Mouse (Mus musculus) forebrain, embryonic 10.5 days (tissue): ENCODE measurements around the gene Rbm26. TPM values are rescaled to one million over a fixed set of nuclear protein-coding genes. Genes with fewer than 3 reads are reported as not detected.

Experiments
- DNase-seq: peaks from one replicate; pipeline ENCODE4 v3.0.0-alpha.2; 2017; ENCODE audit warnings: low spot score; ENCODE audit errors: extremely low spot score
- H3K27ac ChIP-seq: fragments of 300-500 bp; sonication (generic); 2 replicates; pipeline ENCODE4 v1.5.1; 2016; ENCODE audit warnings: mild to moderate bottlenecking
- H3K27me3 ChIP-seq: fragments of 300-500 bp; sonication (generic); 2 replicates; pipeline ENCODE4 v1.6.1; 2016; ENCODE audit warnings: mild to moderate bottlenecking; ENCODE audit not compliant: poor library complexity, severe bottlenecking
- H3K36me3 ChIP-seq: fragments of 300-500 bp; sonication (generic); replicated peaks from 2 replicates; pipeline ENCODE4 v1.6.1; 2016; ENCODE audit warnings: mild to moderate bottlenecking, moderate library complexity
- H3K4me1 ChIP-seq: fragments of 300-500 bp; sonication (generic); 2 replicates; pipeline ENCODE4 v1.6.1; 2016
- H3K4me3 ChIP-seq: fragments of 300-500 bp; sonication (generic); 2 replicates; pipeline ENCODE4 v1.5.1; 2016; ENCODE audit warnings: mild to moderate bottlenecking, moderate library complexity
- H3K9me3 ChIP-seq: fragments of 300-500 bp; sonication (generic); 2 replicates; pipeline ENCODE4 v1.6.1; 2016; ENCODE audit warnings: mild to moderate bottlenecking, moderate library complexity
- WGBS: fragments of 180-500 bp; shearing (Covaris S2); methylation state at CpG from one replicate; pipeline ENCODE4 v1.1.7; 2016; 5-methylcytosine and 5-hydroxymethylcytosine counted together
- polyA plus RNA-seq: library from polyadenylated mRNA; unstranded; fragments of >200 nt; fragmentation: Nextera tagmentation; extraction: Ambion mirVana; gene quantifications from 2 replicates; pipeline ENCODE4 v1.2.1, GENCODE M21; 2016

The Rbm26 gene
- polyA plus RNA-seq, 1 experiment from 2014 or later = 33.9 TPM

DNA sequence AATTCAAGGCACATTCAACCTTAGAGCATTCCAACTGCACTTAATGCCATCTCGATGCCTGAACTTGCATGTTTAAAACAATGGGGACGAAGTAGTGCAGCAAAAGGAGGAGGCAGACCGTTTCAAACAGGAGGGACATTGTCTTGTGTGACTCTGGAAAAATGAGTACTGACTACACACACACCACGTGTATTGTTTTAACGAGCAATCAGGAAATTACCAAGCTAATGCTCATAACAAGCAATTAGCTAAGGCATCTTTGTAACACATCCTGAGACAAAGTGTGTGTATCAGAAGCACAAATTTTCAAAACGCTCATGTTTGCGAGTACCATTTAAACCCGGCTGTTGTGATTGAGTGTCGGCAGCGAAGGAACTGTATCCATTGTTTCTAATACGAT lies 93.0 kb downstream of the Rbm26 start:
- Histone ChIP-seq H3K9me3 (no peaks in the 10 kb centered on the region), H3K36me3 (no peaks in the 10 kb centered on the region), H3K27ac (no peak overlapping the region), H3K27me3 (no peaks in the 10 kb centered on the region), H3K4me3 (no peak overlapping the region), H3K4me1 (peaks cover 11% of the 10 kb centered on the region)
- 86% methylated on average over 11 of the region's 11 CpGs for WGBS
- no peak for DNase-seq

- Histone ChIP-seq H3K27me3 (no peaks in the 10 kb centered on the region), H3K27ac (no peak overlapping the region), H3K9me3 (no peaks in the 10 kb centered on the region), H3K4me1 (peaks cover 8% of the 10 kb centered on the region), H3K36me3 (no peaks in the 10 kb centered on the region), H3K4me3 (no peak overlapping the region)
- 92% methylated on average over 2 of the region's 2 CpGs for WGBS
- no peak for DNase-seq
Measured at GRCm38 (mm10) chr14:105074776-105075175, 102.4 kb downstream of the Rbm26 start.

GRCm38 (mm10) chr14:105074376-105074775 lies 102.8 kb downstream of the Rbm26 start:
- H3K4me1 ChIP-seq = peaks cover 8% of the 10 kb centered on the region
- 92% methylated on average over 7 of the region's 7 CpGs for WGBS
- H3K4me3 ChIP-seq = no peak overlapping the region
- DNase-seq = no peak
- no peaks in the 10 kb centered on the region for H3K36me3 ChIP-seq
- H3K27me3 ChIP-seq = no peaks in the 10 kb centered on the region
- H3K27ac ChIP-seq = no peak overlapping the region
- no peaks in the 10 kb centered on the region for H3K9me3 ChIP-seq

DNA sequence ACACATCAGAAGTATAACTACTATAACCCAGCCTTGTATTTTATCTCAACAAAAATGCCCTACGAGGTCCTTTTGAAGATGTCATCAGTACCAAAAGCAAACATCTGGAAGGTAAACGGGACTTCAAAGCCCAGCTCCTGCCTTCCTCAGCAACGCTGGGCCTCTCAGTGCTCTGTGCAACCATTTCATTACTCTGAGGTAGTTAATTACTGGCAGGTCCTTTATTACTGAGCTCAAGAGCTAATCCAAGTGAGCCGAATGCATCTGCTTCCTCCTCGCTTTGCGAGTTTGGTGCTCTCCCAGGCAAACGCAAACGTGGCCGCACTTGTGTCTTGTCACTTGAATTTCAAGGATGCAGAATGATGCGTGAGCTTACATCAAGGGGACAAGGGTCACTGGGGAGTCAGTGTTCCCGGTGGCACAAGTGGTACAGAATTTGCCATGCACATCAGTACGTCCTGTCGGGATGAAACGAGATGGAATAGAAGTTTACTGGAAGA lies 106.1 kb downstream of the Rbm26 start:
- no peaks in the 10 kb centered on the region for H3K36me3 ChIP-seq
- peaks cover 8% of the 10 kb centered on the region for H3K4me1 ChIP-seq
- no peaks in the 10 kb centered on the region for H3K9me3 ChIP-seq
- no peak for DNase-seq
- no peaks in the 10 kb centered on the region for H3K27me3 ChIP-seq
- WGBS = 65% methylated on average over 14 of the region's 14 CpGs
- H3K27ac ChIP-seq = no peak overlapping the region
- H3K4me3 ChIP-seq = no peak overlapping the region

- H3K27me3 ChIP-seq = no peaks in the 10 kb centered on the region
- WGBS = 61% methylated on average over 11 of the region's 11 CpGs
- DNase-seq = no peak
- H3K4me3 ChIP-seq = no peak overlapping the region
- H3K9me3 ChIP-seq = no peaks in the 10 kb centered on the region
- H3K4me1 ChIP-seq = peaks cover 8% of the 10 kb centered on the region
- H3K36me3 ChIP-seq = no peaks in the 10 kb centered on the region
- no peak overlapping the region for H3K27ac ChIP-seq
Measured at GRCm38 (mm10) chr14:105070258-105071009, 106.7 kb downstream of the Rbm26 start.

DNA sequence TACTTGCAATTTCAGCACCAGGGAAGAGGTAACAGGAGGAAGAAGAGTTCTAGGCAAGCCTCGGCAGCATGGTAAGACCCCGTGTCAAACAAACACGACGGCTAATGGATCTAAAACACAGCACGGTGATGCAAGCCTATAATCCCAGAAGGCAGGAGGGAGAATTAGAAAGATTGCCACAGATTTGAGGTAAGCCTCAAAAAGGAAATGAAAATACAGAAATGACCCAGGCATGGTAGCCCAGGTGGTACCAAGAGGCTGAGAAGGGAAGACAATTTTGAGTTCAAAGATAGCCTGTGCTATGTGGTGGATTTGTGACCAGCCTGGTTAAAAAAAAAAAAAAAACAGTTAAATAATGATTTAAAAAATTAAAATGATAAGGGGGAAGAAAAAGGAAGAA lies 109.1 kb downstream of the Rbm26 start:
- Histone ChIP-seq H3K4me1 (peaks cover 8% of the 10 kb centered on the region), H3K27ac (no peak overlapping the region), H3K27me3 (no peaks in the 10 kb centered on the region), H3K9me3 (no peaks in the 10 kb centered on the region), H3K36me3 (no peaks in the 10 kb centered on the region), H3K4me3 (no peak overlapping the region)
- no peak for DNase-seq
- WGBS = 91% methylated on average over 5 of the region's 5 CpGs

GRCm38 (mm10) chr14:105064243-105064642 lies 112.9 kb downstream of the Rbm26 start:
- DNase-seq = no peak
- Histone ChIP-seq H3K4me1 (no peaks in the 10 kb centered on the region), H3K4me3 (no peak overlapping the region), H3K36me3 (no peaks in the 10 kb centered on the region), H3K27me3 (no peaks in the 10 kb centered on the region), H3K27ac (no peak overlapping the region), H3K9me3 (no peaks in the 10 kb centered on the region)
- WGBS = 93% methylated on average over 1 of the region's 1 CpGs

DNA sequence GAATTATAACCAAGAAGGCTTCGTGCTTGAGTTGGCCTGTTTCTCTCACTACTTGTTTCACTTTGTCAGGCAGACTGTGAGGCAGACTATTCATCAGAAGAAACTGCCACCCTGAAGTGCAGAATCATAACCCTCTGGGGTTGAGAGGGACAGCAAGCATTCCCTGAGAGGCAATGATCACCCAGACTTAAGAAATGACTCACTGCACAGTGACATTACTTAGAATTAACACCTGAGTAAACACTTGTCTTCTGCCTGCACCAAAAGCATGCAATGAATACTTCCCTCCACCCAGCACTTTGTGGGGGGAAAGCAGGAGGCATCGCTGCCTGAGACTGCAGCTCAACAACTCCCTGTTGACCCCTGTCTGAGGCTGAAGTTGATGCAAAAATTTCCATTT lies 115.9 kb downstream of the Rbm26 start:
- no peaks in the 10 kb centered on the region for H3K9me3 ChIP-seq
- no peak overlapping the region for H3K27ac ChIP-seq
- 83% methylated on average over 2 of the region's 2 CpGs for WGBS
- no peaks in the 10 kb centered on the region for H3K4me1 ChIP-seq
- H3K4me3 ChIP-seq = no peak overlapping the region
- no peaks in the 10 kb centered on the region for H3K36me3 ChIP-seq
- DNase-seq = no peak
- no peaks in the 10 kb centered on the region for H3K27me3 ChIP-seq

GRCm38 (mm10) chr14:105057934-105058333 lies 119.2 kb downstream of the Rbm26 start:
- DNase-seq = no peak
- H3K36me3 ChIP-seq = no peaks in the 10 kb centered on the region
- H3K27ac ChIP-seq = no peak overlapping the region
- no peaks in the 10 kb centered on the region for H3K27me3 ChIP-seq
- H3K4me1 ChIP-seq = no peaks in the 10 kb centered on the region
- no peaks in the 10 kb centered on the region for H3K9me3 ChIP-seq
- H3K4me3 ChIP-seq = no peak overlapping the region

Other genes with a start within 250 kb of the Rbm26 start
- gene Ndfip2, start 81.2 kb upstream of the Rbm26 start, polyA plus RNA-seq = 37.4 and 39.0 TPM in 2 replicates